Mouse (Mus musculus) neural tube, embryonic 11.5 days (tissue): ENCODE measurements around the gene Dscam. TPM values are rescaled to one million over a fixed set of nuclear protein-coding genes. Genes with fewer than 3 reads are reported as not detected.

Source experiments
- ATAC-seq: fragments of 200-750 bp; cut with Nextera tagmentation; 2 replicates; pipeline ENCODE4 v1.8.0; 2017; ENCODE audit warnings: moderate number of reproducible peaks, mild to moderate bottlenecking, moderate TSS enrichment, moderate library complexity; ENCODE audit not compliant: insufficient read depth, low FRiP score, low TSS enrichment
- DNase-seq: peaks from one replicate; pipeline ENCODE4 v3.0.0-alpha.2; 2015; ENCODE audit warnings: low spot score
- H3K27ac ChIP-seq: fragments of 300-500 bp; sonication (generic); 2 replicates; pipeline ENCODE4 v1.5.1; 2014; ENCODE audit warnings: low read depth, mild to moderate bottlenecking, low read length
- H3K27me3 ChIP-seq: fragments of 300-500 bp; sonication (generic); 2 replicates; pipeline ENCODE4 v1.6.1; 2014; ENCODE audit warnings: mild to moderate bottlenecking, low read length, mixed read lengths; ENCODE audit not compliant: control insufficient read depth, insufficient read depth
- H3K36me3 ChIP-seq: fragments of 300-500 bp; sonication (generic); 2 replicates; pipeline ENCODE4 v1.6.1; 2014; ENCODE audit warnings: mild to moderate bottlenecking, low read length, moderate library complexity, mixed read lengths; ENCODE audit not compliant: control insufficient read depth, insufficient read depth
- H3K4me1 ChIP-seq: fragments of 300-500 bp; sonication (generic); 2 replicates; pipeline ENCODE4 v1.6.1; 2014; ENCODE audit warnings: low read length, mixed read lengths; ENCODE audit not compliant: control insufficient read depth, insufficient read depth
- H3K4me2 ChIP-seq: fragments of 300-500 bp; sonication (generic); 2 replicates; pipeline ENCODE4 v1.6.1; 2014; ENCODE audit warnings: low read depth, mild to moderate bottlenecking, moderate library complexity
- H3K4me3 ChIP-seq: fragments of 300-500 bp; sonication (generic); 2 replicates; pipeline ENCODE4 v1.5.1; 2014; ENCODE audit warnings: low read depth, low read length
- H3K9ac ChIP-seq: fragments of 300-500 bp; sonication (generic); 2 replicates; pipeline ENCODE4 v1.6.1; 2014; ENCODE audit warnings: mild to moderate bottlenecking, low read length
- H3K9me3 ChIP-seq: fragments of 300-500 bp; sonication (generic); 2 replicates; pipeline ENCODE4 v1.6.1; 2016; ENCODE audit warnings: low read length; ENCODE audit not compliant: control insufficient read depth
- WGBS: fragments of 180-500 bp; shearing (Covaris S2); extraction: QIAGEN DNeasy Blood & Tissue Kit; methylation state at CpG from one replicate; pipeline ENCODE4 v1.1.7; 2014; 5-methylcytosine and 5-hydroxymethylcytosine counted together
- polyA plus RNA-seq: library from polyadenylated mRNA; unstranded; fragments of >200 nt; fragmentation: Nextera tagmentation; extraction: Ambion mirVana; gene quantifications from 2 replicates; pipeline ENCODE4 v1.2.1, GENCODE M21; 2014

Gene Dscam
- polyA plus RNA-seq, 1 experiment from 2014 or later, result 1.4 TPM

DNA sequence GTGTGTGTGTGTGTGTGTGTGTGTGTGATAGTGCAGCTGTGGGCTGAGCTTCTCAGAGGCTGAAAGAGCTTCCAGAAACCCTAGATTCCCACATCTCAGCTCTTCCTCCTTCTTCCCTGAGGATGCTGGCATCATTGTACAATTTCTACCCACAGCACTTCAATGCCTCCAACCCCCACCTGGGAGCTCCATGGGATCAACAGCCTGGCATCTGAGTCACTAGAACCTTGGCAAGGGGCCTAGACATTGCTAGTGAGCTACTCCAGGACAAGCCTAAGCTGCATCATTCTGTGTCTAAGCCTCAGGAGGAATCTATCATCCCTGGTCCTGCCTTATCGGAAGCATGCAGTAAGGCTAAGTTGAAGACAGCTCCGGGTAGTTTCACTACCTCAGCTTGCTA is 73.8 kb downstream of the Dscam start:
- no peak overlapping the region for H3K4me3 ChIP-seq
- no peak overlapping the region for H3K9ac ChIP-seq
- H3K36me3 ChIP-seq, result no peaks in the 10 kb centered on the region
- no peak for ATAC-seq
- DNase-seq, result no peak
- H3K27ac ChIP-seq, result no peak overlapping the region
- no peaks in the 10 kb centered on the region for H3K27me3 ChIP-seq
- 93% methylated on average over 2 of the region's 2 CpGs for whole genome bisulfite sequencing
- no peaks in the 10 kb centered on the region for H3K9me3 ChIP-seq
- H3K4me1 ChIP-seq, result no peaks in the 10 kb centered on the region
- no peak overlapping the region for H3K4me2 ChIP-seq

DNA sequence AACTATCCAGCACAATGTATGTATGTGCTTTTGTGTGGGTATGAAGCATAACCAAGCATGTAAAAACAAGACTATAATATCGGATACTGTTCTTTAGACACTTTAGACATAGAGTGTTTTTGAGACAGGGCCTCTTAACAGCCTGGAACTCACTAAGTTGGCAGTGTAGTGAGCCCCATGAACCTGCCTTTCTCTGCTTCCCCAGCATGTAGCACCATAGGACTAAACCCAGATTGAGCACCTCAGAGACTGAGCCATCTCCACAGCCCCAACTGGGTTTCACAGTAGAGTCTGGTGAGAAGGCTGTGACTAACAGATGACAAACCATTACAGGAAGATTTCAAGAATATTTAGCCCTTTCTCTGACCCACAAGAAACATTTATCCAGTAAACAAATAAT is 75.1 kb downstream of the Dscam start:
- WGBS, result 91% methylated on average over 1 of the region's 1 CpGs
- Histone ChIP-seq H3K9ac (no peak overlapping the region), H3K27ac (no peak overlapping the region), H3K9me3 (no peaks in the 10 kb centered on the region), H3K27me3 (no peaks in the 10 kb centered on the region), H3K4me2 (no peak overlapping the region), H3K4me3 (no peak overlapping the region), H3K4me1 (no peaks in the 10 kb centered on the region), H3K36me3 (no peaks in the 10 kb centered on the region)
- no peak for ATAC-seq
- DNase-seq, result no peak

- DNase-seq, result no peak
- H3K27me3 ChIP-seq, result no peaks in the 10 kb centered on the region
These were observed 81.2 kb downstream of the Dscam start for GRCm38 (mm10) chr16:97089339-97089738.

GRCm38 (mm10) chr16:97083694-97084093 is 86.9 kb downstream of the Dscam start:
- no peak overlapping the region for H3K27ac ChIP-seq
- no peak overlapping the region for H3K9ac ChIP-seq
- no peak overlapping the region for H3K4me3 ChIP-seq
- no peaks in the 10 kb centered on the region for H3K27me3 ChIP-seq
- H3K36me3 ChIP-seq, result no peaks in the 10 kb centered on the region
- DNase-seq (no peak), ATAC-seq (no peak)
- H3K4me2 ChIP-seq, result no peak overlapping the region
- no peaks in the 10 kb centered on the region for H3K9me3 ChIP-seq
- no peaks in the 10 kb centered on the region for H3K4me1 ChIP-seq
- WGBS, result 84% methylated on average over 2 of the region's 2 CpGs

More at GRCm38 (mm10) chr16:97089339-97089738, 81.2 kb downstream of the Dscam start:
- no peaks in the 10 kb centered on the region for H3K9me3 ChIP-seq
- 64% methylated on average over 3 of the region's 3 CpGs for WGBS
- no peak overlapping the region for H3K4me2 ChIP-seq
- H3K4me3 ChIP-seq, result no peak overlapping the region
- no peak overlapping the region for H3K27ac ChIP-seq
- H3K9ac ChIP-seq, result no peak overlapping the region
- H3K36me3 ChIP-seq, result no peaks in the 10 kb centered on the region
- ATAC-seq, result no peak
- no peaks in the 10 kb centered on the region for H3K4me1 ChIP-seq

- DNase-seq, result no peak
- 85% methylated on average over 4 of the region's 4 CpGs for WGBS
- Histone ChIP-seq H3K4me1 (no peaks in the 10 kb centered on the region), H3K27ac (no peak overlapping the region), H3K4me2 (no peak overlapping the region), H3K9ac (no peak overlapping the region), H3K4me3 (no peak overlapping the region), H3K9me3 (no peaks in the 10 kb centered on the region), H3K36me3 (no peaks in the 10 kb centered on the region), H3K27me3 (no peaks in the 10 kb centered on the region)
- no peak for ATAC-seq
These were observed 94.5 kb downstream of the Dscam start for GRCm38 (mm10) chr16:97075920-97076572.

DNA sequence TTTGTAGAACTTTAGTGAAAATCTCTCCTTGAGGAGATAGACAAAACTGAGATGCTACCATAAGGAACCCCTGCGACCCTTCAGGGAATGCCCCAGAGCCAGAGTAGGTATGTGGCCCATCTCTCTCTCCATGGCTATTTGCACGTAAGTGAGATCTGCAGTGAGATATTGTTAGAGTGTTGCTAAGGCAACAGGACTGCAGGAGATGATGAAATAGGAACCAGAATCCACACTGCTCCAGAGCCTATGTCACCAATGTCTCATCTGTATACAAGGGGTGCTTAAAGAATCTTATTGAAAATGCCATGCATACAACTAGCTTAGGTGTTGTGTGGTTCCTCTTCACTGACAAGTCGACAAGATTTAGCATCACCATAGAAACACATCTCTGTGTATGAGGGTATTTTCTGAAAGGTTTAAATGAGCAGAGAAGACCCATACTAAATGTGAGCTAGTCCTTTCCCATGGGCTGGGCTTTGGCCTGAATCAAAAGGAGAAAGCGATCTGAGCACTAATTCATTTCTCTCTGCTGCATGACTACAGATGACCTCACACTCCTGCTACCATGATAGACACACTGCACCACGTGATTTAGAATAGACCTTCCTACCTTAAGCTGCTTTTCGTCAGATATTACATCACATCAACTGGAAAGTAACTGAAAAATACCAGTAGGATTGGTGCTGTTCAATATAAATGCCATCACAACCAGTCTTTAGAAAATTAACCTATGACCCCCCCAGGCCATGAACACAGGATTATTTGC is 95.2 kb downstream of the Dscam start:
- Histone ChIP-seq H3K4me1 (no peaks in the 10 kb centered on the region), H3K4me2 (no peak overlapping the region), H3K9me3 (no peaks in the 10 kb centered on the region), H3K36me3 (no peaks in the 10 kb centered on the region), H3K27ac (no peak overlapping the region), H3K9ac (no peak overlapping the region), H3K27me3 (no peaks in the 10 kb centered on the region), H3K4me3 (no peak overlapping the region)
- no peak for DNase-seq
- no peak for ATAC-seq
- 79% methylated on average over 6 of the region's 6 CpGs for WGBS

DNA sequence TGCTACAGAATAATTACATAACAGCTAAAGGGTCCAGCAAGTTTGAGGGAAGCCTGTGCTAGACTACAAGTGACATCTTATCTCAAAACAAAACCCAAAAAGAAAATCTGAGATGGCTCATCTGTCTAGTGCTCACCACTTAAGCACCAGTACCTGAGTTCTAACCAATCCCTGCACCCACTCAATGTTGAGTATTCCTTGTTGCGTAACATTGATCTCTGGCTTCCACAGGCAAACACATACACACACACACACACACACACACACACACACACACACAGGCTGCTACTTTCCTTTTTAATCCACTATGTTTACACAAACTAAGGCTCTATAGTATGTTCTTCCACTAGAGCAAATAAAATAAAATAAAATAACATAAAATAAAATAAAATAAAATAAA is 96.7 kb downstream of the Dscam start:
- DNase-seq, result no peak
- H3K27me3 ChIP-seq, result no peaks in the 10 kb centered on the region
- 91% methylated on average over 1 of the region's 1 CpGs for WGBS
- no peak overlapping the region for H3K9ac ChIP-seq
- H3K36me3 ChIP-seq, result no peaks in the 10 kb centered on the region
- no peak for ATAC-seq
- H3K4me2 ChIP-seq, result no peak overlapping the region
- no peaks in the 10 kb centered on the region for H3K4me1 ChIP-seq
- no peaks in the 10 kb centered on the region for H3K9me3 ChIP-seq
- no peak overlapping the region for H3K27ac ChIP-seq
- no peak overlapping the region for H3K4me3 ChIP-seq

DNA sequence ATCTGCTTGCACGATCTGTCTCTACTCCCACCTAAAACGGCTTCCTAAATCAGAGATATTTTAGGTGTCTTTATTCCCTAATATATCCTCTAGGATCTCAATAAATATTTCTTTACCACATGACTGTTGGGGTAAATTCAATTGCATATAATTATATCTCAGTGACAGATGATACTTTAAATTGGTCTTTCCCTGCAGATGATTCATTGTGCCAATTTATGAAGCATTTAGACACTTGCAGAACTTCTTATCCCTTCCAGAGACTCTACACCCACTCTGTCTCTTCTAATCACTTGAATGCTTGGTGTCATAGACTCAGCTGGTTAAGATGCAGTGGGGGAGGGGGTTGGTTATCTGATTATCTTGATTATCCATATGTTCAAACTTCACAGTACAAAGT is 97.9 kb downstream of the Dscam start:
- Histone ChIP-seq H3K9ac (no peak overlapping the region), H3K4me2 (no peak overlapping the region), H3K27me3 (no peaks in the 10 kb centered on the region), H3K27ac (no peak overlapping the region), H3K9me3 (no peaks in the 10 kb centered on the region), H3K4me3 (no peak overlapping the region), H3K4me1 (no peaks in the 10 kb centered on the region), H3K36me3 (no peaks in the 10 kb centered on the region)
- no peak for ATAC-seq
- WGBS, result 96% methylated on average over 2 of the region's 2 CpGs
- DNase-seq, result no peak

- no peak overlapping the region for H3K4me2 ChIP-seq
- H3K4me3 ChIP-seq, result no peak overlapping the region
- H3K36me3 ChIP-seq, result no peaks in the 10 kb centered on the region
- ATAC-seq, result no peak
- DNase-seq, result no peak
- H3K9me3 ChIP-seq, result no peaks in the 10 kb centered on the region
- no peaks in the 10 kb centered on the region for H3K4me1 ChIP-seq
- 79% methylated on average over 4 of the region's 4 CpGs for WGBS
- H3K27ac ChIP-seq, result no peak overlapping the region
- H3K27me3 ChIP-seq, result no peaks in the 10 kb centered on the region
- no peak overlapping the region for H3K9ac ChIP-seq
These were observed 103.7 kb downstream of the Dscam start for GRCm38 (mm10) chr16:97066856-97067255.
